Mouse (Mus musculus) adrenal gland, adult 10 weeks (tissue): ENCODE results near the gene Olfr603. TPM values are rescaled to one million over a fixed set of nuclear protein-coding genes. Genes with fewer than 3 reads are reported as not detected.

Experiments used
- polyA plus RNA-seq: library from polyadenylated mRNA; stranded (reverse); fragments of 350-450 nt; fragmentation: Illumina TruSeq; extraction: RNeasy Lipid Tissue Mini Kit (QIAGEN cat#74804); gene quantifications from one replicate; pipeline ENCODE4 v1.2.3, GENCODE M21; 2014; ENCODE audit warnings: low read depth, low replicate concordance

Gene Olfr603
- not detected for polyA plus RNA-seq

DNA sequence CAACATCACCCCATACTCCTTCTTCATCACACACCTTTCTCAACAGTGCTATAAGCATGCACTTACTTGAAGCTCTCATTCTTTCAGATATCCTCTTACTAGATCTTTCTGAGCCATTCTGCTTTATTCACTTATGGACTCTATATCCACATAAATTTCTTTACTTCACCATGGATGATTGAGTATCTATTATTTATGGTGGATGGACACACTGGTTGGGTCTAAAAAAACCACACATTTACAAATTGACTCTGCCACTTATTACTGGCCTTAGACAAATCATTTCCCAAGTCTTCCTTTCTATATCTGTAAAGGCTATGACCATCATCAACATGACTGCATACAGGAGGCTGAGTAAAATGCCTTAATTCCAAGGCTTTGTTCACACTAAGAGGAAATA, at the start of gene Olfr603:
TSS of gene Olfr603 (minus strand) at position 101 of the 400 bp plus-strand sequence.

DNA sequence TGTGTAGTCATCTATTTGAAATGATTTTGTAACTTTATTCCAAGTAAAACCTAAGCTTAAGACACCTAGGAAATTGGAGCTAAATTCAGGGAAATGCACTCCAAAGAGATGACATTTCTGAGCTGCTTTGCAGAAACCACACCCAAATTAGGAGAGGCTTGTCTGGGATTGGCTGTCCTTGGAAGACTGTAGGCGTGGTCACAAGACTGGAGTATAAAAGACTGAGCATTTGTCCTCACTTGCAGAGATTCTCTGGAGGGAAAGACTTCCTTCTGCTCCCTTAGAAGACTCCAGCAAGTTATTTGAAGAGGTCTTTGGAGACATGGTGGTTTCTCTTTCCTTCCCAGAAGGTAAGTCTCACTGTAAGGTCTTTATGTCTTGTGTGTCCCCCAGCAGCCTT, 28.8 kb upstream of the Olfr603 start, which contains the start of gene Usp17lc:
TSS of gene Usp17lc (plus strand) at position 301 of the 400 bp plus-strand sequence.

DNA sequence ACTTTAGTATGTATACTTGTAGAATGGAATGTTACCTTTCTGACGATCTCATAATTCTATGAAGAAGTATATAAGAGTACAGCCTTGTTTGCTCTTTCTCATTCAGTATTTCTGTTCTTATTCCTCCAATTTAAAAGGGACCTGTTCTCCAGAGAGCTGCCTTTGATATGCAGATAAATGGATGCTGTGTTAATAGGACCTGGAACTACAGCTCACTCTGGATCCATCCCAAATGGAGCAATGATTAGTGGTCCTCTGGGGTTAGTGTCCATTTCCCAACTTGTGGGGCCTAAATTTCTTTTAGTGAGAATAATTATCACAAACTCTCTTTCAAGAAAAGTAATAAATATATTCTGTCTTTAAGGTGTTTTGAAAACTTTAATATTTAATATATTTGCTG, 23.4 kb downstream of the Olfr603 start, which contains the start of gene Olfr601:
TSS of gene Olfr601 (minus strand) at position 101 of the 400 bp plus-strand sequence.

DNA sequence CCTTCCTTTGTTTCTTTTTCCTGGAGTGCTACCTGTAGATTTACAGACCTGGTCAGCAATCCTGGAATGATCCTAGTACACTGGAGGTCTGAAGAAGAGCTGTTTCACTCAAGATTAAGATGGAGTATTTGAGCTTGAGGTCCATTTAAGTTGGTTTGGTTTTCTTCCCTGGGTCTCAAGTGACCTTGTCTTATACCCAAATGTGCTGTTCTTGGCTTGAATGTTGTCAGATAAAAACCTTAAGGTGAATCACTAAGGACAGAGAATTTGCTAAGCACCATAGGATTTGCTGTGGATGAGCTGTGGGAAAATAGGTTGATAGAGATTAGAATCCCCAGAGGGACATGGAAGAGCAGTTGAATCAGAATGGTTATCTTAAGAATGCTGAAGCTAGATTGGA, 36.4 kb downstream of the Olfr603 start, which contains the start of gene Olfr600:
TSS of gene Olfr600 (minus strand) at position 101 of the 400 bp plus-strand sequence.

GRCm38 (mm10) chr7:103335617-103336016, 50.4 kb downstream of the Olfr603 start, which contains the start of gene Olfr599:
Olfr599 (plus strand) TSS chr7:103335917.

Other genes starting within 250 kb of the Olfr603 start
- gene Olfr588-ps1, start 245.3 kb downstream of the Olfr603 start, polyA plus RNA-seq, result not detected
- gene Olfr589, start 229.8 kb downstream of the Olfr603 start, polyA plus RNA-seq, result not detected
- gene Olfr591, start 207.8 kb downstream of the Olfr603 start, polyA plus RNA-seq, result not detected
- gene Olfr592, start 201.4 kb downstream of the Olfr603 start, polyA plus RNA-seq, result not detected
- not detected for gene Olfr593, start 174.3 kb downstream of the Olfr603 start, polyA plus RNA-seq
- gene Olfr594, start 169.2 kb downstream of the Olfr603 start, polyA plus RNA-seq, result not detected
- gene Usp17ld, start 133.7 kb downstream of the Olfr603 start, polyA plus RNA-seq, result not detected
- not detected for gene Olfr596, start 80.5 kb downstream of the Olfr603 start, polyA plus RNA-seq
- not detected for gene Olfr597, start 69.9 kb downstream of the Olfr603 start, polyA plus RNA-seq
- not detected for gene Olfr598, start 62.6 kb downstream of the Olfr603 start, polyA plus RNA-seq
- not detected for gene Olfr599, start 50.3 kb downstream of the Olfr603 start, polyA plus RNA-seq
- not detected for gene Olfr600, start 36.5 kb downstream of the Olfr603 start, polyA plus RNA-seq
- not detected for gene Olfr601, start 23.5 kb downstream of the Olfr603 start, polyA plus RNA-seq
- not detected for gene Usp17lc, start 28.9 kb upstream of the Olfr603 start, polyA plus RNA-seq
- not detected for gene Olfr605, start 59.3 kb upstream of the Olfr603 start, polyA plus RNA-seq
- gene Olfr606, start 62.9 kb upstream of the Olfr603 start, polyA plus RNA-seq, result not detected
- gene Olfr607, start 78.0 kb upstream of the Olfr603 start, polyA plus RNA-seq, result not detected
- not detected for gene Olfr608, start 83.7 kb upstream of the Olfr603 start, polyA plus RNA-seq
- not detected for gene Olfr609, start 111.9 kb upstream of the Olfr603 start, polyA plus RNA-seq
- not detected for gene Olfr610, start 125.9 kb upstream of the Olfr603 start, polyA plus RNA-seq
- not detected for gene Olfr611, start 134.7 kb upstream of the Olfr603 start, polyA plus RNA-seq
- gene Olfr612, start 156.5 kb upstream of the Olfr603 start, polyA plus RNA-seq, result not detected
- gene Olfr613, start 161.9 kb upstream of the Olfr603 start, polyA plus RNA-seq, result not detected
- not detected for gene Olfr615, start 169.9 kb upstream of the Olfr603 start, polyA plus RNA-seq
- not detected for gene Olfr616, start 183.0 kb upstream of the Olfr603 start, polyA plus RNA-seq
- gene Olfr617, start 186.9 kb upstream of the Olfr603 start, polyA plus RNA-seq, result not detected
- gene Olfr618, start 203.9 kb upstream of the Olfr603 start, polyA plus RNA-seq, result not detected
- not detected for gene Olfr619, start 214.4 kb upstream of the Olfr603 start, polyA plus RNA-seq
- gene Olfr620, start 226.4 kb upstream of the Olfr603 start, polyA plus RNA-seq, result not detected